Mouse (Mus musculus) ES-E14 (cell line): ENCODE measurements around the gene Dclk2. TPM values are rescaled to one million over a fixed set of nuclear protein-coding genes. Genes with fewer than 3 reads are reported as not detected.

Experiments
- DNase-seq: peaks from one replicate; pipeline ENCODE4 v3.0.0-alpha.2; 2013; ENCODE audit warnings: low read depth, low spot score
- H3K27ac ChIP-seq: 2 replicates; pipeline ENCODE4 v1.5.1; 2012; ENCODE audit warnings: low read depth, mild to moderate bottlenecking, low read length, moderate library complexity, mixed read lengths; ENCODE audit not compliant: poor library complexity, insufficient read depth, severe bottlenecking
- H3K36me3 ChIP-seq: 2 replicates; pipeline ENCODE4 v1.6.1; 2012; ENCODE audit warnings: mild to moderate bottlenecking, low read length, moderate library complexity, mixed read lengths; ENCODE audit not compliant: control insufficient read depth, poor library complexity, insufficient read depth, severe bottlenecking
- H3K4me1 ChIP-seq, 2 experiments: fragments of 150-350 bp in 1 of 2; sonication (generic) in 1 of 2; 2 replicates each; pipeline ENCODE4 v1.6.1; 2012; ENCODE audit warnings: low read length in 2 of 2, mild to moderate bottlenecking in 1 of 2, mixed read lengths in 1 of 2; ENCODE audit not compliant: control insufficient read depth in 2 of 2, insufficient read depth in 2 of 2, poor library complexity in 1 of 2
- H3K4me3 ChIP-seq, 2 experiments: fragments of 150-350 bp in 1 of 2; sonication (generic) in 1 of 2; 2 replicates each; pipeline ENCODE4 v1.5.1; 2012; ENCODE audit warnings: low read length in 2 of 2, low read depth in 1 of 2, mild to moderate bottlenecking in 1 of 2, mixed read lengths in 1 of 2; ENCODE audit not compliant: insufficient read depth in 1 of 2, poor library complexity in 1 of 2, severe bottlenecking in 1 of 2
- H3K9ac ChIP-seq: 2 replicates; pipeline ENCODE4 v1.6.1; 2012; ENCODE audit warnings: low read depth, mild to moderate bottlenecking, low read length, mixed read lengths; ENCODE audit not compliant: poor library complexity, insufficient read depth, severe bottlenecking
- H3K9me3 ChIP-seq: fragments of 150-350 bp; sonication (generic); 2 replicates; pipeline ENCODE4 v1.6.1; 2012; ENCODE audit warnings: low read depth, mild to moderate bottlenecking, low read length; ENCODE audit not compliant: control insufficient read depth, insufficient read depth
- CHD2 ChIP-seq: IDR thresholded peaks from 2 replicates; pipeline ENCODE4 v1.6.1; 2014; ENCODE audit warnings: mild to moderate bottlenecking, low read depth, low read length, inconsistent platforms
- HCFC1 ChIP-seq: IDR thresholded peaks from 2 replicates; pipeline ENCODE4 v1.6.1; 2012; ENCODE audit warnings: low read length, inconsistent platforms, borderline replicate concordance; ENCODE audit not compliant: insufficient read depth
- MAFK ChIP-seq: IDR thresholded peaks from 2 replicates; pipeline ENCODE4 v1.6.1; 2014; ENCODE audit warnings: mild to moderate bottlenecking, low read depth, low read length, inconsistent platforms; ENCODE audit not compliant: insufficient read depth
- ZC3H11A ChIP-seq: IDR thresholded peaks from 2 replicates; pipeline ENCODE4 v1.6.1; 2012; ENCODE audit warnings: low read depth, mild to moderate bottlenecking, inconsistent platforms, low read length, borderline replicate concordance
- ZNF384 ChIP-seq: IDR thresholded peaks from 2 replicates; pipeline ENCODE4 v1.6.1; 2012; ENCODE audit warnings: low read depth, low read length, inconsistent platforms
- in situ Hi-C, 2 experiments: fragments of 600-800 bp; cut with MboI; formaldehyde crosslinking; loops; one replicate each; pipeline ENCODE4 v1.15.1; 2025; ENCODE audit warnings: low sequenced_read_pairs in 2 of 2, inconsistent platforms in 1 of 2; ENCODE audit not compliant: unreplicated experiment in 2 of 2
- total RNA-seq: library from RNA; depleted of rRNA; stranded (reverse); fragments of 300-350 nt; gene quantifications from 2 replicates; pipeline ENCODE4 v1.2.3, GENCODE M21; 2012; rRNA removed

Dclk2 gene
- total RNA-seq, 1 experiment = 13.6 TPM

GRCm38 (mm10) chr3:86745348-86745747 lies 175.3 kb downstream of the Dclk2 start:
- no peak overlapping the region for H3K4me3 ChIP-seq
- no peaks in the 10 kb centered on the region for H3K36me3 ChIP-seq
- TF ChIP-seq ZNF384 = no peak
- no peak for TF ChIP-seq MAFK
- TF ChIP-seq CHD2 = no peak
- TF ChIP-seq ZC3H11A = no peak
- TF ChIP-seq HCFC1 = no peak
- H3K9ac ChIP-seq = no peak overlapping the region
- in situ Hi-C loops = no loop called here
- H3K27ac ChIP-seq = no peak overlapping the region
- H3K4me1 ChIP-seq = no peaks in the 10 kb centered on the region
- DNase-seq = no peak
- no peaks in the 10 kb centered on the region for H3K9me3 ChIP-seq

GRCm38 (mm10) chr3:86739745-86740144 lies 180.9 kb downstream of the Dclk2 start:
- in situ Hi-C loops = no loop called here
- Histone ChIP-seq H3K27ac (no peak overlapping the region), H3K9ac (no peak overlapping the region), H3K36me3 (no peaks in the 10 kb centered on the region), H3K4me3 (no peak overlapping the region), H3K9me3 (no peaks in the 10 kb centered on the region), H3K4me1 (no peaks in the 10 kb centered on the region)
- TF ChIP-seq ZC3H11A (no peak), HCFC1 (no peak), ZNF384 (no peak), CHD2 (no peak), MAFK (no peak)
- DNase-seq = no peak

GRCm38 (mm10) chr3:86738831-86739230 lies 181.8 kb downstream of the Dclk2 start:
- H3K27ac ChIP-seq = no peak overlapping the region
- no peak overlapping the region for H3K9ac ChIP-seq
- no peak overlapping the region for H3K4me3 ChIP-seq
- TF ChIP-seq MAFK = no peak
- TF ChIP-seq ZC3H11A = no peak
- no peak for TF ChIP-seq CHD2
- TF ChIP-seq HCFC1 = no peak
- no peak for TF ChIP-seq ZNF384
- in situ Hi-C loops = no loop called here
- DNase-seq = no peak
- H3K36me3 ChIP-seq = no peaks in the 10 kb centered on the region
- no peaks in the 10 kb centered on the region for H3K4me1 ChIP-seq
- H3K9me3 ChIP-seq = no peaks in the 10 kb centered on the region

Other genes starting within 250 kb of the Dclk2 start
- gene Cd1d1, start 78.6 kb upstream of the Dclk2 start, total RNA-seq = 12.3 and 12.4 TPM in 2 replicates